Mouse (Mus musculus) forebrain, postnatal 0 days (tissue): ENCODE data around the gene Hspb8. TPM values are rescaled to one million over a fixed set of nuclear protein-coding genes. Genes with fewer than 3 reads are reported as not detected.
A peak's percentile ranks its signal among the peaks of the same experiment; 100 is the strongest.

Source experiments
- ATAC-seq: fragments of 200-750 bp; cut with Nextera tagmentation; 2 replicates; pipeline ENCODE4 v1.8.0; 2017; ENCODE audit warnings: mild to moderate bottlenecking, moderate library complexity
- DNase-seq: peaks from one replicate; pipeline ENCODE4 v3.0.0-alpha.2; 2015
- H3K27ac ChIP-seq: fragments of 300-500 bp; sonication (generic); 2 replicates; pipeline ENCODE4 v1.5.1; 2014; ENCODE audit warnings: low read depth, mild to moderate bottlenecking, antibody characterized with exemption, low read length, moderate library complexity, mixed read lengths
- H3K27me3 ChIP-seq: fragments of 300-500 bp; sonication (generic); 2 replicates; pipeline ENCODE4 v1.6.1; 2014; ENCODE audit warnings: mild to moderate bottlenecking, low read length, mixed read lengths; ENCODE audit not compliant: insufficient read depth
- H3K36me3 ChIP-seq: fragments of 300-500 bp; sonication (generic); 2 replicates; pipeline ENCODE4 v1.6.1; 2014; ENCODE audit warnings: mild to moderate bottlenecking, moderate library complexity; ENCODE audit not compliant: insufficient read depth
- H3K4me1 ChIP-seq: fragments of 300-500 bp; sonication (generic); 2 replicates; pipeline ENCODE4 v1.6.1; 2014; ENCODE audit warnings: antibody characterized with exemption; ENCODE audit not compliant: insufficient read depth
- H3K4me2 ChIP-seq: fragments of 300-500 bp; sonication (generic); 2 replicates; pipeline ENCODE4 v1.6.1; 2014; ENCODE audit warnings: low read depth, mild to moderate bottlenecking, moderate library complexity
- H3K4me3 ChIP-seq: fragments of 300-500 bp; sonication (generic); 2 replicates; pipeline ENCODE4 v1.5.1; 2014; ENCODE audit warnings: low read depth, low read length, mixed read lengths
- H3K9ac ChIP-seq: fragments of 300-500 bp; sonication (generic); 2 replicates; pipeline ENCODE4 v1.6.1; 2014; ENCODE audit warnings: mild to moderate bottlenecking
- H3K9me3 ChIP-seq: fragments of 300-500 bp; sonication (generic); 2 replicates; pipeline ENCODE4 v1.6.1; 2016; ENCODE audit warnings: low read length
- CTCF ChIP-seq: sonication (generic); IDR thresholded peaks from 2 replicates; pipeline ENCODE4 v1.5.1; 2016; ENCODE audit warnings: antibody characterized with exemption, control low read depth, low read depth
- WGBS: fragments of 180-500 bp; shearing (Covaris S2); extraction: QIAGEN DNeasy Blood & Tissue Kit; methylation state at CpG from one replicate; pipeline ENCODE4 v1.1.7; 2014; 5-methylcytosine and 5-hydroxymethylcytosine counted together
- polyA plus RNA-seq: library from polyadenylated mRNA; unstranded; fragments of >200 nt; fragmentation: Nextera tagmentation; extraction: Ambion mirVana; gene quantifications from 2 replicates; pipeline ENCODE4 v1.2.1, GENCODE M21; 2015
- total RNA-seq: library from RNA; depleted of rRNA; stranded (reverse); fragments of >200 nt; gene quantifications from 2 replicates; pipeline ENCODE4 v1.2.3, GENCODE M21; 2014

Hspb8 gene
- total and polyA plus RNA-seq, 2 experiments from 2014 or later: 10.6 to 13.2 TPM

DNA sequence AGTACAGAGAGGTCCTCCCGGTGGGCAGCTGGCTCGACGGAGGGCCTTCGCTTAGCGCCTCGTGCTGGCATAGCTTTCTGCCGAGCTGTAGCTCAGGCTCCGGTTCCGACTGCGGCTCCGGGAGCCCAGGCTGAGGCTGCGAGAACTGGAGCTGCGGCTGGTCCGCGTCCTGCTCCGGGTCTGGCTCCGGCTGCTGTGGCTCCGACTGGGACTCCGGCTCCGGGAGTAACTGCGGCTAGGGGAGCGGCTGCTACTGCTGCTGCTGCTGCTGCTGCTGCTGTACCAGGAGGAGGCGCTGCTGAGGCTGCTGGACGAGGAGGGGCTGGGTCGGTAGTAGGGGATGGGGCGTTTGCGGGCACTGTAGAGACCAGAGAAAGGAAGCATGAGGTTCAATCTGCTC is 21.9 kb upstream of the Hspb8 start:
- H3K4me2 ChIP-seq: no peak overlapping the region
- H3K27me3 ChIP-seq: no peaks in the 10 kb centered on the region
- H3K9ac ChIP-seq: no peak overlapping the region
- H3K36me3 ChIP-seq: peaks cover 19% of the 10 kb centered on the region
- peaks cover 14% of the 10 kb centered on the region; the same call in 1 of the 2 replicates for H3K4me1 ChIP-seq
- peak; percentile 64 for TF ChIP-seq CTCF
- peak overlapping the region; percentile 15; the same call in 1 of the 2 replicates for H3K27ac ChIP-seq
- 55% methylated on average over 27 of the region's 27 CpGs for WGBS
- DNase-seq (no peak), ATAC-seq (no peak)
- no peak overlapping the region for H3K4me3 ChIP-seq
- no peaks in the 10 kb centered on the region for H3K9me3 ChIP-seq

DNA sequence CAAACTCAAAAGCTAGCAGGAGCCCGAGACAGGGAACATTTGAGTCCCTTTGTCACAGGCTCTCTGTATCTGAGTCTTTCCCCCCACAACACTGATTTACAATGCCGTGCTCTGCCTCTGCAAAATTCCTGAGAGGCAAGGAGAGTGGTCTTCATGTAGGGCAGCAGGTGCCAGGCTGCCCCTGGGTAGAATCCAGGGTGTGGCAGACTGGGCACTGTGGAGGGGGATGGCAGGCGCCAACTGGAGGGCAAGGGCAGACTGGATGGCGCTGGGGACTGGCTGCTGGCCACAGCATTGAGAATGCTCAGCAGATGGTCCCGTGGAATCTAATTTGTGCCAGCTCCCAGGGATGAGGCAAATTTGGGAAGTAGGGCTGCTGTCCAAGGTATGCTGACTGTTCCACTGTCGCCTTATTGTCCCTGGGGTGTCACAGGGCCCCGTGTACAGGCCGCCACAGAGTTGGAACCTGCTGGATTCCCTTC is 20.8 kb upstream of the Hspb8 start:
- ATAC-seq (peak; percentile 63), DNase-seq (peak; percentile 64)

DNA sequence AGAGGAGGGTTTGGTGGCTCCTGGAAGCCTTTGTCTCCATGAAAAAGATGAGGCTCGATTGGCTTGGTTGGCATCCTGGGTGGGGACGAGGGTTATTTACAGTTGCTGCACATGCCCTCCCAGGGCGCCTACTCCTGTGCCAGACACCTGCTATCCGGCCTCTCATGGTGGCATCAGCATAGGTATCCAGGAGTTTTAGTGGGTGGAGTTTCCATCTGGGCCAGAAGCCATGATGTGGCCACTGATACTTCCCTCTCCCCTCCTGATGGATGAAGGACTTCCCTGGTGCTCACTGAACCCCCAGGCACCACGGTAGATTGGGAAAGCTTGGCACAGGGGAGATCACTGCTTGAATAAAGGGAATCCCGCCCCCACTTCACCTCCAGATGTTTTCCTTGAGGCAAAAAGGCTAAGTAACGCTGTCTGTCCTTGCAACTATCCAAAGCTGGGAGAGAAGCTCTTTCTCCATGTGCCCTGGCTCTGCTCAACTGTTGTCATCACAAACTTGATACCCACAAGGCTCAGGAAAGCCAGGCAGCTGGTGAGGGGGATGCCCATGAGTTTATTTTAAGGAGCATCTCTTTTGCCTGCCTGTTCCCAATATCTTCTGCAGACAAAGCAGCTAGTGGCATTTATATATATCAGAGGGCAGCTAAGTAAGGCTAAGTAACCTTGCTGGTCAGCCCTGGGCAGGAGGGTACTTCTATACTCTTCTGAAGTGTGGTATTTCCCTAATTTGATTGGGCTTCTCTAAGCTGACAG is 20.2 kb upstream of the Hspb8 start:
- peaks cover 5% of the 10 kb centered on the region; the same call in 1 of the 2 replicates for H3K4me1 ChIP-seq
- ATAC-seq: peak; percentile 12; the same call in 1 of the 2 replicates
- TF ChIP-seq CTCF: no peak
- H3K4me2 ChIP-seq: no peak overlapping the region
- H3K36me3 ChIP-seq: peaks cover 16% of the 10 kb centered on the region; the same call in 1 of the 2 replicates
- H3K4me3 ChIP-seq: no peak overlapping the region
- H3K27ac ChIP-seq: peak overlapping the region; percentile 79
- H3K27me3 ChIP-seq: no peaks in the 10 kb centered on the region
- DNase-seq: no peak
- H3K9me3 ChIP-seq: no peaks in the 10 kb centered on the region
- 70% methylated on average over 7 of the region's 7 CpGs for WGBS
- H3K9ac ChIP-seq: peak overlapping the region; percentile 35; the same call in 1 of the 2 replicates

More for the DNA sequence above, 20.8 kb upstream of the Hspb8 start:
- TF ChIP-seq CTCF: no peak
- Histone ChIP-seq H3K4me3 (no peak overlapping the region), H3K4me1 (peaks cover 10% of the 10 kb centered on the region; the same call in 1 of the 2 replicates), H3K4me2 (no peak overlapping the region), H3K9ac (peak overlapping the region; percentile 35; the same call in 1 of the 2 replicates), H3K27me3 (no peaks in the 10 kb centered on the region), H3K27ac (peak overlapping the region; percentile 79), H3K36me3 (peaks cover 16% of the 10 kb centered on the region; the same call in 1 of the 2 replicates), H3K9me3 (no peaks in the 10 kb centered on the region)
- 41% methylated on average over 8 of the region's 8 CpGs for WGBS

DNA sequence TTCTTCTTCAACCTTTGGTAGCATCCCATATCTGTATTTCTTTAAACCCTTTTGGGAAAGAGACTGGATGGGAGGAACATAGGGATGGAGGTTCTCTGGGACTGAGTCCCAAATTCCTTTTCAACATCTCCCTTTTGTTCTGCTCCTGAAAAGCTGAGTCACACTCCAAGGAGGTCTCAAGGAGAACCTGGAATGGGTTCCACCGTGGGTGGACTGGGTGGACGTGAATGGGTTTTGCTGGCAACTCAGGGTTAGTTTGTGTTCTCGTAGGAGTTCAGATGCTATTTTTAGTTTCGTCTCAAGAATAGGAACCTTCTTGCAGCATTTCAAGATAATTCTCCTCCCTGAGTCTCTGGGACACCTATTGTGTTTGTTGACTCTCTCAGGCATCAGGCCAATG is 17.6 kb upstream of the Hspb8 start:
- no peak overlapping the region for H3K4me2 ChIP-seq
- peaks cover 16% of the 10 kb centered on the region; the same call in 1 of the 2 replicates for H3K36me3 ChIP-seq
- no peak for ATAC-seq
- H3K9me3 ChIP-seq: no peaks in the 10 kb centered on the region
- H3K9ac ChIP-seq: no peak overlapping the region
- H3K27me3 ChIP-seq: no peaks in the 10 kb centered on the region
- H3K27ac ChIP-seq: no peak overlapping the region
- H3K4me3 ChIP-seq: no peak overlapping the region
- WGBS: 34% methylated on average over 4 of the region's 4 CpGs
- no peak for TF ChIP-seq CTCF
- DNase-seq: no peak
- peaks cover 4% of the 10 kb centered on the region; the same call in 1 of the 2 replicates for H3K4me1 ChIP-seq

DNA sequence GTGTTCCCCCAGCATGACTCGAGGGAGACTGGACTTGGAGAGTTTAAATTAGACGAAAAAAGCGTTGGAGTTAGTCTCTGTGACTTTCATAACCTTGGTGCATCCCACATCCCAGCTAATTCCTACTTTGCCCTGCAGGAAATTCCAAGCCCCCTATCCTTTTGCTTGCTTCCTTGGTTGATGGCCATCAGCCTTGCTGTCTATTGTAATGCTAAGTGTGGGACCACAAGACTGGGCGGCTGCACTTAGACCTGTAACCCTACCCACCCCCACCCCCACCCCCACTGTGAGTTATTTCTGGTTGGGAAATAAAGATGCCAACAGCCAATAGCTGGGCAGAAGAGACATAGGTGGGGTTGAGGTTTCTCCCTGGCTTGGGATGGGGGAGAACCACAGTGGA is 15.7 kb upstream of the Hspb8 start:
- H3K36me3 ChIP-seq: peaks cover 4% of the 10 kb centered on the region; the same call in 1 of the 2 replicates
- no peak for TF ChIP-seq CTCF
- no peaks in the 10 kb centered on the region for H3K9me3 ChIP-seq
- no peak overlapping the region for H3K4me2 ChIP-seq
- no peak overlapping the region for H3K9ac ChIP-seq
- no peak for ATAC-seq
- no peak overlapping the region for H3K4me3 ChIP-seq
- no peaks in the 10 kb centered on the region for H3K27me3 ChIP-seq
- no peak for DNase-seq
- WGBS: 45% methylated on average over 4 of the region's 4 CpGs
- H3K27ac ChIP-seq: no peak overlapping the region
- H3K4me1 ChIP-seq: no peaks in the 10 kb centered on the region; the same call in 1 of the 2 replicates

DNA sequence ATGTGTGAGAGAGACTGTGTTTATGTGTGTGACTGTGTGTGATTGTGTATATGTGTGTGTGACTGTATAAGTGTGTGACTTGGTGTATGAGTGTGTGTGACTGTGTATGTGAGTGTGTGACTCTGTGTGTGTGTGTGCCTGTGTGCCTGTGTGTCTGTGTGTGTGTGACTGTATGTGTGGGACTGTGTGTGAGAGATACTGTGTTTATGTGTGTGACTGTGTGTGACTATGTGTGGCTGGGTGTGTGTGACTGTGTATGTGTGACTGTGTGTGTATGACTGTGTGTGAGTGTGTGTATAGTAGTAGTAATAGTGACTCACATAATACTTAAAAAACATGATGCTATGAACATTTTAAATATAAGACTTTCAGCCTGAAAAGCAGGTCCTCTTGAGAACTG is 13.5 kb upstream of the Hspb8 start:
- DNase-seq: no peak
- no peak overlapping the region for H3K4me2 ChIP-seq

More for the DNA sequence above, 13.5 kb upstream of the Hspb8 start:
- H3K4me1 ChIP-seq: no peaks in the 10 kb centered on the region
- H3K4me3 ChIP-seq: no peak overlapping the region
- H3K27ac ChIP-seq: no peak overlapping the region
- H3K9ac ChIP-seq: no peak overlapping the region
- H3K36me3 ChIP-seq: no peaks in the 10 kb centered on the region
- TF ChIP-seq CTCF: no peak
- ATAC-seq: no peak
- no peaks in the 10 kb centered on the region for H3K27me3 ChIP-seq
- H3K9me3 ChIP-seq: no peaks in the 10 kb centered on the region
